Mouse (Mus musculus) CD8-positive naive resting alpha-beta T cell, adult 2 months (primary cell): ENCODE measurements around the gene Rapgefl1.
"Not testable (repeated sequence)": the region's sequence is repeated elsewhere in the genome, so short reads cannot be mapped to it uniquely, and the experiment has no call there.

Experiments
- DNase-seq, 2 experiments: peaks; one replicate each; pipeline ENCODE4 v3.0.0; 2022; ENCODE audit warnings: low read depth in 2 of 2, low spot score in 2 of 2

The Rapgefl1 gene

DNA sequence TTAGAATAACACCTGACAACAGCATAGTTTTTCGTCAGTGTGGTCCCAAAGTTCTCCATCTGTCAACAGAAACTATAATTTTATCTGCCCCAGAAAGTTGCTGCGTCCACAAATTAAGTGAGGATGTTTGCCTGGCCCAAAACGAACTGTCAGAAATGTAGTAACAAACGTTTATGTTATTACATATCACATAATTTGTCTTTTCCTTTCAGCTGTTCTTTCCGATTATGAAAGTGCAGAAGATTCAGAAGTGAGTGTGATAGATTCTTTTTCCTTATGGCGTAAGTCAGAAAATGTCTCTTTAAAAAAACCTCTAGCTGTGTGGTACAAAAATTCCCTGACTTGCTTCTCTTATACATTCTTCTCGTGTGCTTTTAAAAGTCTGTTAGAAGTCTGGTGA, 25.9 kb upstream of the Rapgefl1 start:
- no peak for DNase-seq

DNA sequence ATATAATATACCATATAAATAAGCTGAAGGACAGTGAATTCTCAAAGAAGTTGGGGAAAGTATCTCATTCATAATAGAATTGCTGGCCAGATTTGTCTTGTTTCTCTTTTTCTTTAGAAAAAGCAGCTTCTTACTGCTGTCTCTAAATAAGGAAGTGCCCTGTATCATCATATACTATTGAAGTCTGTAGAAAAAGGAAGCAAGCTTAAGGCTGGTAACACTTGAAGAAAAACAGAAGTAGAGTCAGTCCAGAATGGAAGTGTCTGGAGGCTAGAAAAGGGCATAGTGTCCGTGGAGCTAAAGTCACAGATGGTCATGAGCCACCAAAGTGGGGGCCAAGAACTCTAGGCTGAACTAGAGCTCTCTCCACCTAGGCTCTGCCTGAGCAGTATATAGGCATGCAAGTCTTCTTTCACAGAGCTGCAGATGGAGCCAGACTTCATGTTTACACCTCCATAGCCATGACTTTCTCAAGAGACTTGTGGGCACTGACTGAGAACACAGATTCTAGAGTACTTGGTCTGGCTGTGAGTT, 19.8 kb upstream of the Rapgefl1 start:
- no peak for DNase-seq

DNA sequence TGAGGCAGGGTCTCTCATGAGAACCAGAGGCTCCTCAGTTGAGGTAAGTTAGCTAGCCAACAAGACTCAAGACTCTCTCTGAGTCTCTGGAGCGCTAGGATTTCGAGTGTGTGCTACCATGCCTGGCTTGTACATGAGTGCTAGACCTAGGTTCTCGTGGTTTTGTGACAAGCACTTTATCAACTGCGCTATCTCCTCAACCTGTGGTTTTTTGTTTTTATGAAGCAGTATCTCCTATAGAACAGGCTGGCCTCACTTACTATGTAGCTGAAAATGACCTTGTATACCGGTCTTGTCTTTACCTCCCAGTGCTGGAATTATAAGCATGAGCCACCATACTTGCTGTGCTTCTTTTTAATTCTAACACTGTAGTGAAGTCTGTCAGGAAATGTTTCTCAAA, 15.6 kb upstream of the Rapgefl1 start:
- no peak for DNase-seq

DNA sequence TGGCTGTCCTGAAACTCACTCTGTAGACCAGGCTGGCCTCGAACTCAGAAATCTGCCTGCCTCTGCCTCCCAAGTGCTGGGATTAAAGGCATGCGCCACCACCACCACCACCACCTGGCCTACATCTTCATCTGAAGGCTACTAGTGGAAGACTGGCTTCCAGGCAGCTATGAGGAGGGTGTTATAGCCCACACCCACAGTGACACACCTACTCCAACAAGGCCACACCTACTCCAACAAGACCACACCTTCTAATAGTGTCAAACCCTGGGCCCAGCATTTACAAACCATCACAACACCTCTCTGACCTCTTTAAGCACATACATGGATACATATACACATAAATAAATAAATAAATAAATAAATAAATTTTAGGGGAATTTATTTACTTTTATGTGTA, 10.5 kb upstream of the Rapgefl1 start:
- not testable (repeated sequence) for DNase-seq

DNA sequence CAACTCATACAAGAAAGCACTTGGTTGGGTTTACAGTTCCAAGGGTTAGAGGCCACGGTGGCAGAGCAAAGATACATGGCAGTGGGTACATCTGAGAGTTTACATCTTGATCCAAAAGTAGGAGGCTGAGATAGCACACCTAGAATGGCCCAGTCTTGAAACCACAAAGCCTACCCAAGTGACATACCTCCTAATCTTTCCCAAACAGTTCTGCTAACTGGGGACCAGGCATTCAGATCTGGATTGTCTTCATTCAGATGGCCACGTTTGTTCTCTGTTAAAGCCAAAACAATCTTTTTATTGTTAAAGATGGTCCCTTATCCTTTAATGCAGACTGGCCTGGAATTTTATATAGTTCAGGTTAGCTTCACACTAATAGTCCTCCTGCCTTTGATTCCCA, 8.7 kb upstream of the Rapgefl1 start:
- no peak for DNase-seq

DNA sequence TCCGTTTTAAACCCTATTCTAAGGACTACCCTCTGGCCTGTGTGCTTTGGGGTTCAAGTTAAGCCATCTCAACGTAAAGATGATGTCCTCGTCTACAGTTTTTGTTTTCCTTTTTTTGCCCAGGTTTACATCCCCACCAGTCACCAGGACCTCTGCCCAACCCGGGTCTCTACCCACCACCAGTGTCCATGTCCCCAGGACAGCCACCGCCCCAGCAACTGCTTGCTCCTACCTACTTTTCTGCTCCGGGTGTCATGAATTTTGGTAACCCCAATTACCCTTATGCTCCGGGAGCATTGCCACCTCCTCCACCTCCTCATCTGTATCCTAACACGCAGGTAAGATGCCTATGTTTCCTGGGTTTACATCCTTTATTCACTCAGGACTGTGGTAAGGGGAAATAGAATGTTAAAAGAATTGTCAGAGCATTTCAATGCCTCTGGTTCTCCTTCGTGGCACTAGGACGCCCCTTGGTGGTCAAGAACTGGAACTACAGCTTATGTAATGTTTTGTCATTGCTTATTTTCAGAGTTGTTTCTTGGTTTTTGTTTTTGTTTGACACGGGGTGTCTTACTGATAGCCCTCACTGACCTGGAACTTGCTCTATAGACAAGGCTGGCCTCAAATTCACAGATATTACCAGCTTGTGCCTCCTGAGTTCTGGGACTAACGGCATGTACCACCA, 7.4 kb upstream of the Rapgefl1 start:
- DNase-seq, result peak; percentile 44 to 51

DNA sequence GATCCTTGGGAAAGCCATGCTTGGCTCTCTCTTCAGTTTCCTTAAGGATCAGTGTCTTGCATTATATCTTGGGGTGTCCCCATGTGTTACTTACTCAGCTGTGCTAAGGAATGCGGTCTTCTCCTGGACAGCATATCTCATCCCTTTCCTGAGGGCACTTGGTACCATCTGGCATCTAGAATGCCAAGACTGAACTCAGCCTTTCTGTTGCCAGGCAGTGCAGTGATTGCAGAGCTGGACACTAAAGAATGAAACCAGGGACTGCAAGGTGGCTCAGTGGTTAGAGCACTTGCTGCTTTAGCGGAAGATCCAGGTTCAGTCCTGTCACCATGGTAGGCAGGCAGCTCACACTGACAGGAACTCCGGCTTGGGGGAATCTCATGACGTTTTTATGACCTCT, 6.7 kb upstream of the Rapgefl1 start:
- no peak for DNase-seq

DNA sequence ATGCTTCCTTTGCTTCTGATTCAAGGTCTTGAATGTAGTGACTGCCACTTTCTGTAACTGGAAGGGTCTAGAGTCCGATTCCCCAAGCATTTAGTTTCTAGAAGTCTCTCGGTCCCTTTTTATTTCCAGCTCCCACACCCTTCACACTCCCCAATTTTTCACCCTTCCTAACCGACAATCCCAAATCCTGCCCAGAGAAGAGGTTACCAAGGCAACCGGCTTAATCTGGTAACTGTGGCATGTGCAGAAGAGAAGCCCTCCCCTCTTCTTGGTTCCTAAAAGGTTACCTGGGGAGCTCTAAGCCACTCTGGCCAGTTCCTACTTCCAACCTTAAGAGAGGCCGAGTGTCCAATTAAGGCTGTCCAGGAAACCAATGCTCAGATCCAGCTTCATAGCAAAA, 1.3 kb upstream of the Rapgefl1 start:
- DNase-seq, result no peak

DNA sequence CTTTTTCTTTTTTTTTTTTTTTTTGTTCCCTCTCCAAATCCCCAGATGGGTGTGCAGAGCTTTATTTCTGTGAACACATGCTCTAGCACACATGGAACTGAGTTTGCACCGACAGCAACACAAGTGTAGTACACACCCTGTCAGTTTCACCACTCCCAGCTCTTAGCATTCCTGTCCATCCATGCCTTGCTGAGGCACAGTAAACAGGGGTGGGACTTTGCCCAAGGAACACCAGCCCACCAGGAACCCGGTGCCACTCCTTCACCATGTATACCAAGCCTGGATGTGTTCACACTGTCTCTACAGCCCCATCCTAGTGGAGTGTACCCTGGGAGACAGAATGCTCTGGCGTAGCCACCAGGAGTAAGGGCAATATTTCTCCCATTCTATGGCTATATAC, 860 bp upstream of the Rapgefl1 start:
- DNase-seq, result no peak

DNA sequence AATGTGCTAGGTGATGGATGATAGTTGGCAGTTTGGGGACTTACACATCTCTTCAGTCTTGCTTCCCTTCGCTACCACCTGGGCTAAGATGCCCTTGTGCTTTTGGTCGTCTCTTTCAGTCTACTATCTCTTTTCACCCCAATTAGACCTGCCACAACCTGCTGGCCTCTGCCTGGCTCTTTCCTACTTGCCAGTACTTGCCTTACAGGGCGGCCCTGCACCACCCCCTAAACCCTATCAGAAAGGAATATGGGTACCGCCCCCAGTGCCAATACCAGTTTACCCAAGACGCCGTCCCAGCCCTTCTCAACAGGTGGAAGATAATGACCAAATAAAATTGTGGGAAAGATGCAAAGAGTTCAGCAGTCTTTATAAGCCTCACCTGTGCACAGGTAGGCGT, 457 bp upstream of the Rapgefl1 start:
- DNase-seq, result no peak

DNA sequence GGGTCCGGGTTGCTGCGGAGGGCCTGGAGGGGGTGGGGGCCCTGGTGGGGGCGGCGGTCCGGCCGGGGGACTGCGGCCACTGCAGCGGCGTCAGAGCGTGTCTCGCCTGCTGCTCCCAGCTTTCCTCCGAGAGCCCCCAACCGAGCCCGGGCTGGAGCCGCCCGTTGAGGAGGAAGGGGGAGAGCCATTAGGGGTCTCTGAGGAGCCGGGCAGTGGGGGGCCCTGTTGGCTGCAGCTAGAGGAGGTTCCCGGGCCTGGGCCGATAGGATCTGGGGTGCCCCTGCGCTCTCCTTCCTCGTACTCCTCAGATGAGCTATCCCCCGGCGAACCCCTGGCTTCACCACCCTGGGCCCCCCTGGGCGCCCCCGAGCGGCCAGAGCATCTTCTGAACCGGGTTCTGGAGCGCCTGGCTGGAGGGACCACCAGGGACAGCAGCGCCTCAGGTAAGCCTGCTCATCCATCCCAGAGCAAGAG, 683 bp downstream of the Rapgefl1 start:
- peak in 1 of 2 experiments; percentile 11 for DNase-seq

DNA sequence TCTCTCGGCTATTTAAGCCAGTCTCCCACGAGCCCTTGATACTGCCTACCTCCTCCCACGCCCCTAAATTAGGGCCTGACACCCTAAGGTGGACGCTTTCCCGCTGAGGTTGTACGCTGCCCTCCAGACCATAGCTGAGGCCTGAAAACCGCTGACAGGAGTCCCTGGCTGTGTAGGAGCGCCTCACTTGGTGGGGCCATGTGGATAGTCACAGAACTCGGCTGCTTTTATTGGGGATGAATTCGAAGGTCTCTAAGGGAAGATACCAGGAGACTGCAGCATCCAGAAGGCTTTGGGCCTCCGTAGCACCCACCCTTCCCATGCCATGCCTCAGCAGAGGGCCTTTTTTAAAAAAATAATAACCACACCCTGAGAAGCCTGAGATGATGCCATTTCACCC, 1.3 kb downstream of the Rapgefl1 start:
- no peak for DNase-seq

DNA sequence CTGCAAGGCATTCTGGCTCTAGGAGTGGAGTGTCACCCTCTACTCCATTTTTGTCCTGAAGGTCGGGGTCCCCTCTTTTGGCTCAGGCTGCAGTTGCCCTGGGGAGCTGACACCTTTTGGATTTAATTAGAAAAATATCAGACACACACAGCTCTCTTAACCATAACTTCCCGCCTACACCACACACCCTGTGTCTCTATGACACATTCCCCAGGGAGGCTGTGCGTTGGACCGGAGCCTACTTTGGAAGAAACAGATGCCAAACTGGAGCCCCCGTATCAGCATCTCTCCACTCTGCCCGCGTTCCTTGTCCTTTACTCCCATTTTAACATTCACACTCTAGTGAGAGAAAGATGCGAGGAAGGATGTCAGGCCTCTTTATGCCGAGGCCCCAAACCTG, 1.9 kb downstream of the Rapgefl1 start:
- no peak for DNase-seq

DNA sequence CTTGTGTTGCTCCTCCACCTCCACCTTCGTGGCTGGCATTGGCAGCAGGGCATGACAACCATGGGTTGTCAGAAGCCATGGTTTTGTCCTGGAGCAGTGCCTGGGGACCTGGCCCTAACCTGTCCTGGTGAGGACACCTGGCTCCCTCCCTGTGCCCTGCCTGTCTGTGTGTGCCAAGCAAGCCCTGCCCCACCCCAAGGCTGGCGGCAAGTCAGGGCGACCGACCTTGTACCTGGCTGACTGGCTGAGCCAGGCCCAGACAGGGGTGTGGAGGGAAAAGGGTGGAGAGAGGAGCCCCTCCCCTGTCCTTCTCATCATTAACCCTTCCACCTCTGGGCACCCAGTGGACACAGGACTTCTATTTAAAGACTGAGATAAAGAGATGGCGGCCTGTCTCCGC, 2.8 kb downstream of the Rapgefl1 start:
- no peak for DNase-seq

DNA sequence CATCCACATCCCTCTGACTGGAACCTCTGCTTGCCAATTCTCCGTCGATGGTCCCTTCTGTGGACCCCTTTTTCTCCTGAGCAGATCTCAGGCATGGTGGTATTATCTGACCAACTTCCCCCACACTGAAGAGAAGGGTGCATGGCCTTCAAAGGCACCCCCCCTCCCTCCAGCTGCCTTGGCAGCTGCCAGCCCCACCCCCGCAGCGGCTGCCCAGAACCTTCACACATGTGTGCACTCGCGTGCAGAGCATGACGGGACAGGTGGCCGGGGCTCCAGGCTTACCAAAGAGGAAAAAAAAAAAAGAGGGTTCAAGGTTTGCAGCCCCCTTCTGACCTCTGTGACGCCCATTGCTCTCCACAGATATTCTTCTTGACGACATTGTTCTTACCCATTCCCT, 3.3 kb downstream of the Rapgefl1 start:
- DNase-seq, result no peak

DNA sequence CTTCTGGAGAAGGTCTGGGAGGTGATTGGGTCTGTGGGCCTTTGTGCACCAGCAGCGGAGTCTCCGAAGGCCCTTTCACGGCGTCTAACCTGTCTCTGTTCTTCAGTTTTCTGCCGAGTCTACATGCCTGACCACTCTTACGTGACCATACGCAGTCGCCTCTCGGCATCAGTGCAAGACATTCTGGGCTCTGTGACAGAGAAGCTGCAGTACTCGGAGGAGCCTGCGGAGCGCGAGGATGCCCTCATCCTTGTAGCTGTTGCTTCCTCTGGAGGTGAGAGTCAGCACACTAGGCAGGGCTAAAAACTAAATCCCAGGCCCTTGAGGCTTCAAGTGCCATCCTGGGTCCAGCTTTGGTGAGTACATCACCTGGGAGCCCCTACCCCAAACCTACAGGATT, 9.4 kb downstream of the Rapgefl1 start:
- DNase-seq, result no peak

DNA sequence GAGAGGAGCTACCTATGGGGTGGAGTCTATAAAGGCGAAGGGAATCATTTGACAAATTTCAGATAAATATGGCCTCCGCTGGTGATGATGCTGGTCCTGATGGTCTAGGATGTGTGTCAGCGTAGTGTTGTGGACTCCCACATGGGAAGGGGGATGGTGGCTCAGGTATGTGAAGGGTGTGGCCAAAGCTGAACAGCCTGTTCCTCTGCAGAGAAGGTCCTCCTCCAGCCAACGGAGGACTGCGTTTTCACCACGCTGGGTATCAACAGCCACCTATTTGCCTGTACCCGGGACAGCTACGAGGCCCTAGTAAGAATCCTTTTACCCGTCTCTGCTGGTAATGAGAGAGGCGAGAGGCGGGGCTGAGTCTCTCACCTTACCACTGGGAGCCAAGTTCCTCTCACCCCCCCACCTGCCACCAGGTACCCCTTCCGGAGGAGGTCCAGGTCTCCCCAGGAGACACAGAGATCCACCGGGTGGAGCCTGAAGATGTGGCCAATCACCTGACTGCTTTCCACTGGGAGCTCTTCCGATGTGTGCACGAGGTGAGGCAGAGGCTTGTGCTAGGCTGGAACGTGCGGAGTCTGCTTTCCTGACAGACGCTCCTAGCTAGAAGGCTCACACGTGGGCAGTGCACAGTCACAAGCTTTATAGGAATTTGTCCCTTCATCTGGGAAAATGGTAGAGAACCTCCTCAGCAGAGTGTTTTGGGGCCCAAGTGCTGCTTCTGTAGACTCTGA, 10.4 kb downstream of the Rapgefl1 start:
- no peak for DNase-seq

DNA sequence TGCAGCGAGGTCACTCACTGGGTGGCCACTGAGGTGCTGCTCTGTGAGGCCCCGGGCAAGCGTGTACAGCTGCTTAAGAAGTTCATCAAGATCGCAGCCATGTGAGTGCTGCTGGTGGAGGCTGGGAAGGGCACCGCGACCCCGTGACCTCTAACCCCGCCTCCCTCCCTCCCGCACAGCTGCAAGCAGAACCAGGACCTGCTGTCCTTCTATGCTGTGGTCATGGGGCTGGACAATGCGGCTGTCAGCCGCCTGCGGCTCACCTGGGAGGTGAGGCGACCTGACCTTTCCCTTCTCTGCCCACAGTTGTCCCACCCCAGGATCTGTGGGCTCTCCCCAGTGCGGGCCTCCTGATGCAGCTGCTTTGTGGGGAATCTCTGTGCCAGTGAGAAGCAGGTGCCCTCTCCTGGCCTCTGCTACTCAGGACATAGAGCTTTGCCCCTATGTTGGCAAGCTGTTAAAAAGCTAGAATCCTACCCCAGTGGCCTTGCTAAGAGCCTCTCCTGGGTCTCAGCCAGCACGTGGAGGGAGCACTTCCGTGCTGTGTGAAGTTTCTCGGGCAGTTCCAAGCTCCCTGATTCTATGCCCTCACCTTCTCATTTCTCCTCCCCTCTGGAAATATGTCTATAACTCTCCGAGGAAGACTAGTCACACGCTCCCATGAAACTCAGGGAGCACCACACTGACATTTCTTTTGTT, 12.8 kb downstream of the Rapgefl1 start:
- no peak for DNase-seq

DNA sequence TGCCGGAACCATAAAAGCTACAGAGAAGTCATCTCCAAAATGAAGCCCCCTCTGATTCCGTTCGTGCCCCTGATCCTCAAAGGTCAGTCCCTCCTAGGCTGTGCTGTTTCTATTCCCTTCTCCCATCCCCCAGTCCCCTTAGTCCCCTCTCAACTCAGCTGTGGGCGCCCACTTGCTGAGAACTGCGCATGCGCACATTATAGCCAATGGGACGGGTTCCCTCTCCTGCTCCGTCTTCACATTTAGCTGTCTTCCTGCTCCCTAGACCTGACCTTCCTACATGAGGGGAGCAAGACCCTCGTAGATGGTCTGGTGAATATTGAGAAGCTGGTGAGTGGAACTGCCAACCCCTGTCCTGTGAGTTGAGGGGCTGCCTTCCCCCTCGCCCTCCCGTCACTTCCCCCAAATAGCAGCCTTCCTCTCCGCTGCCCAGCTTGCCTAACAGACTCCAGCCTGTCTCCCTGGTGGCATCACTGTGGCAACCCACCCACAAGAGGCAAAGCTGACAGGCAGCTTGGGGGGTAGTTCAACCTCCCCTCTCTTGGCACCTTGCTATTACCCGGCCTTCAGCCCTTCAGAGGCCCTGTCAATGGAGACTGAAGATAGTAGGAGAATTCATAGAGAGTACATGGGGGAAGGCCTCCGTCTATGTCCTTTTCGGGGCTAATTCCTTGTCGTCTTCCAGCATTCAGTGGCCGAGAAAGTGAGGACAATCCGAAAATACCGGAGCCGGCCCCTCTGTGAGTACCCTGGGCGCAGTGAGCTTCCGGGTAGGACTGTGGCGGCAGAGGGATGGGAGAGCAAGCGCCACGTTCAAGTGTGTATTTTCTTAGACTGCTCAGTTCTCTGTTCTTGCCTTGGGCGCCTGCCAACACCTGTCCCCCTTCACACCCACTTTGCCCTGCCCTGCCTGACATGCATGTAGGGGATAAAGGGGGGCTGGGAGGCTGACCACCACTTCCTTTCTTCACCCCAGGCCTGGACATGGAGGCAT, 13.8 kb downstream of the Rapgefl1 start:
- no peak for DNase-seq

DNA sequence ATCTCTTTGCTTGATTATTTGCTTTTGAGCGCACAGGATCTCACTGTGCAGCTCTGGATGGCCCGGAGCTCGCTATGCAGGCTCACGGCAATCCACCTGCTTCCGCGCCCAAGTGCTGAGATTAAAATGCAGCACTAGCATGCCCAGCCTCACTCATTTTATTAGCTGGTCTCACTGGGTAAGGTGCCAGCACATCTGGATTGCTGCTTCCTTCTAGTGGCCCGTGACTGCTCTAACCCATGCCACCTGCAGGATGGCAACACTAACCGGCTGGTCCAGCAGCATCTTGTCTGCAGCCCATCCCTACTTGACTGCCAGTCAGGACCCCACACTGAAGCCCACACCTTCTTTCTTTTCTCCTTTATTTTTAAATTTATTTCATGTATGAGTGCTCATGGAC, 17.5 kb downstream of the Rapgefl1 start:
- no peak for DNase-seq

DNA sequence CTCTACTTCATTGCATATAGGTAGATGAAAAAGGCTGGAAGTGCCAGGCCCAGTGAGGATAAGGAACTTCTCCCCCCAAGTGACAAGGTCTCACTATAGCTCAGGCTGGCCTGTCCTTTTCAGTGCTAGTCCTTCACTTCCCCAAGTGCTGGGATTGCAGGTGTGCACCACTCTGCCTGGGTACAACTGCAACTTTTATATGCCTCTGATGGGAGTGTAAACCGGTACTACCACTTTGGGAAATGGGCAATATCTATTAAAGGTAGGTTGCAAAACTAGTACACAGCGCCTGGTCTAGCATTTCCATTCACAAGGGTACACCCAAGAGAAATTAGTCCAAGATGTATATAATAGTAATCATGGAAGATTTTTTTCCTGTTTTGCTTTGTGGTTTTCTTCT, 18.1 kb downstream of the Rapgefl1 start:
- no peak for DNase-seq
